Mouse (Mus musculus): ENCODE data around the gene Rgl2. TPM values are rescaled to one million over a fixed set of nuclear protein-coding genes. Genes with fewer than 3 reads are reported as not detected.
A peak's percentile ranks its signal among the peaks of the same experiment; 100 is the strongest.
"Not testable (repeated sequence)": the region's sequence is repeated elsewhere in the genome, so short reads cannot be mapped to it uniquely, and the experiment has no call there.

Gene Rgl2
- total RNA-seq, 2 experiments from 2014 or later, result 54.7 to 58.6 TPM

DNA sequence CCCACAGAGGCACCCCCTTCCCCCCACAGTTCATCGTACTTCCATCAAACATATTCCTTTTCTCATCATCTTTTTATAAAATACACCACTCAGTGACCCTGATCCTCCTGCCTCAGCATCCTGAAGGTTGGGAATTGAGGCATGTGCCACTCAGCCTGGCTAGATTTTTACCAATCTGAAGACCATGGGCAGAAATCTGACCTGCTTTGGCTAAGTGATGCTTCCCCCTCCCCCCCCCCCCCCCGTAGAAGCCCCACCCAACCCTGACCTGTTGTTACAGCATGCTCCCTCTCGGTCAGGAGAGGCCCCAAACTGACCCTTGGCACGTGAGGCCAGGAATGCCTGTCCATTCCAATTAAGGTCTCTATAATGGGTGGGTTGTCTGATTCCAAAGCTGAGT lies 24.5 kb upstream of the Rgl2 start, which contains the start of gene Platr17:
Platr17 (plus strand) TSS at position 301 of the 400 bp plus-strand sequence.
- DNase-seq; intact Hi-C loops (cut with DNase I): not testable (repeated sequence)

GRCm38 (mm10) chr17:33908331-33909076 lies 20.8 kb upstream of the Rgl2 start:
- peak; percentile 36 to 51 for DNase-seq
- intact Hi-C loops (cut with DNase I), result no loop called here

- intact Hi-C loops (cut with DNase I), result no loop called here
- peak; percentile 100 for DNase-seq
These were observed 20.1 kb upstream of the Rgl2 start, which contains the start of gene Daxx for GRCm38 (mm10) chr17:33909077-33909868. Daxx (plus strand) TSS chr17:33909414.

GRCm38 (mm10) chr17:33909869-33910250 lies 19.5 kb upstream of the Rgl2 start:
- intact Hi-C loops (cut with DNase I), result no loop called here
- DNase-seq, result peak; percentile 35 to 52

DNA sequence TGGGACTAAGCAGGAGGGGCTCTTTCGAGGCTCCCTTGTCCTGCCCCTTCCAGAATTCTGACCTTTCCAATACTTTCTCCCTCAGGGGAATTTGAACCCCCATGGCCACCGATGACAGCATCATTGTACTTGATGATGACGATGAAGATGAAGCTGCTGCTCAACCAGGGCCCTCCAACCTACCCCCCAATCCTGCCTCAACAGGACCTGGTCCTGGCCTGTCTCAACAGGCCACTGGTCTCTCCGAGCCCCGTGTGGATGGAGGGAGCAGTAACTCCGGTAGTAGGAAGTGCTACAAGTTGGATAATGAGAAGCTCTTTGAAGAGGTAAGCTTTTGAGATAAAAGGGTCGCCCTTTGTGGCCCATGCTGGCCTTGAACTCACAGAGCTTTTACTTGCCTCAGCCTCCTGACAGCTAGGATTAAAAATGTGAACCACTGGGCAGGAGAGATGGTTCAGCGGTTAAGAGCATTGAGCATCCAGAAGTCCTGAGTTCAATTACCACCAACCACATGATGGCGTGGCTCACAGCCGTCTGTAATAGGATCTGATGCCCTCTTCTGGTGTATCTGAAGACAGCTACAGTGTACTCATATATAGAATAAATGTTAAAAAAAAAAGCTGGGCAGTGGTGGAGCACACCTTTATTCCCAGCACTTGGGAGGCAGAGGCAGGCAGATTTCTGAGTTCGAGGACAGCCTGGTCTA lies 18.8 kb upstream of the Rgl2 start:
- DNase-seq, result no peak
- intact Hi-C loops (cut with DNase I), result no loop called here

- no peak for DNase-seq
- intact Hi-C loops (cut with DNase I), result no loop called here
These were observed 18.1 kb upstream of the Rgl2 start for GRCm38 (mm10) chr17:33911052-33911812.

DNA sequence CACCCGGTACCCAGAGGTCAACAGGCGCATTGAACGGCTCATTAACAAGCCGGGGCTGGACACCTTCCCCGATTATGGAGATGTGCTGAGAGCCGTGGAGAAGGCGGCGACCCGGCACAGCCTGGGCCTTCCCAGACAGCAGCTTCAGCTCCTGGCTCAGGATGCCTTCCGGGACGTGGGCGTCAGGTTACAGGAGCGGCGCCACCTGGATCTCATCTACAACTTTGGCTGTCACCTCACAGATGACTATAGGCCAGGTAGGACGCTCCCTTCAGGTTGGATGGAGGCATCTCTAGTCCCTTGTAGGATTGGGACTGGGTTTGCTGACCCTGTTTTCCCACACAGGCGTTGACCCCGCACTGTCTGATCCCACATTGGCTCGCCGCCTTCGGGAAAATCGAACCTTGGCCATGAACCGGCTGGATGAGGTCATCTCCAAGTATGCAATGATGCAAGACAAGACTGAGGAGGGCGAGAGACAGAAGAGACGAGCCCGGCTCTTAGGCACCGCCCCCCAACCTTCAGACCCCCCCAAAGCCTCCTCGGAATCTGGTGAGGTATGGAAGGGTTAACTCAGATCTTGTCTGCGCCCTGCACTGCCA lies 17.4 kb upstream of the Rgl2 start:
- DNase-seq, result no peak
- intact Hi-C loops (cut with DNase I), result no loop called here

DNA sequence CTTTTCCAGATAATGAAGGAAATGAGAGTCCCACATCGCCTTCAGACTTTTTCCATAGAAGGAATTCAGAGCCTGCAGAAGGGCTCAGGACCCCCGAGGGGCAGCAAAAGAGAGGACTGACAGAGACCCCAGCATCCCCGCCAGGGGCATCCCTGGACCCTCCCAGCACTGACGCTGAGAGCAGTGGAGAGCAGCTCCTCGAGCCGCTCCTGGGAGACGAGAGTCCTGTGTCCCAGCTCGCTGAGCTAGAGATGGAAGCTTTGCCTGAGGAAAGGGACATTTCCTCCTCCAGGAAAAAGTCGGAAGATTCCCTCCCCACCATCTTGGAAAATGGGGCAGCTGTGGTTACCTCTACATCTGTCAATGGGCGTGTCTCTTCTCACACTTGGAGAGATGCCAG lies 16.1 kb upstream of the Rgl2 start:
- intact Hi-C loops (cut with DNase I), result no loop called here
- no peak for DNase-seq

DNA sequence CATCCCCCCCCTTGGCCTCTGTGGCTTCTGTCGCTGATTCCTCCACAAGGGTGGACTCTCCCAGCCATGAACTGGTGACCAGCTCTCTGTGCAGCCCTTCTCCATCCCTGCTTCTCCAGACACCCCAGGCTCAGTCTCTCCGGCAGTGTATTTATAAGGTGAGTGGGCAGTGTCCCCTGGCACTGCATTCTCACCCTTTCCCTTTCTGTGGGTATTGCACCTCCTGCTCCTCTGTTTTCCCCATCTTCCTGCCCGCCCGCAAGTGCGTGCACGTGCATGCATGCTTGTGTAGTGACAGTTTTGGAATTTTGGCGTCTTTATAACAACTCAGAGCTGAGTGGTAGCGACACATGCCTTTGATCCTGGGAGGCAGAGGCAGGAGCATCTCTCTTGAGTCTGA lies 15.4 kb upstream of the Rgl2 start:
- intact Hi-C loops (cut with DNase I), result no loop called here
- DNase-seq, result no peak

GRCm38 (mm10) chr17:33914969-33915391 lies 14.4 kb upstream of the Rgl2 start:
- no peak for DNase-seq
- intact Hi-C loops (cut with DNase I), result no loop called here

DNA sequence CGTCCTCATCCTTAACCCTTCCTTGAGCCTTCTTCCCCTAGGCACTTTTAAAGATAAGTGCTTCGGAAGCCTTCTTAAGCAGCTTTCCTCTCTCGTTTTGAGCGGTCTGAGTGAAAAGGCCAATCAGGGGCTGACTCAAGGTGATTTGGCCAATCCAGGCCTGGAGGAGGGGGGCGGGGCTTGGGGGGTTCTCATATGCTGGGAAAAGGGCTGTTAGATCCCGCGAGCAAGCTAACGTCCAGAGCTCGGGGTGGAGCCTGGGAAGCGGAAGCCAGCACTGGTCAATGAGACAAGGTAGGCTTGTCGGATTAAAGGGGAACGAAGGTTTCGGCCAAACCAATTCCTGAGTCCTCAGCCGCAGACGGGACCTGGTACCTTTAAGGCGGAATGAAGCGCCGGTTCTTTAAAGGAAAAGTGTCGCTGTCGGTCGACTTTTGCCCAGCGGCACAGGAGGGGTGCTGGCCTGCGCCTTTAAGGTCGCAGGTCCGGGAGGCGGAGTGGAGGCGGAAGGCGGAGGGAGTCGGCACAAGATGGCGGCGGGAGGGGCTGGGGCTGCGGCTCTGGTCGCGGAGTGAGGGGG lies 13.6 kb upstream of the Rgl2 start, which contains the start of the genes Tapbp and Zbtb22:
Tapbp (plus strand) TSS at position 229 of the 580 bp plus-strand sequence.
Zbtb22 (plus strand) TSS at position 234 of the 580 bp plus-strand sequence.
- intact Hi-C loops (cut with DNase I), result no loop called here
- DNase-seq, result peak; percentile 93

DNA sequence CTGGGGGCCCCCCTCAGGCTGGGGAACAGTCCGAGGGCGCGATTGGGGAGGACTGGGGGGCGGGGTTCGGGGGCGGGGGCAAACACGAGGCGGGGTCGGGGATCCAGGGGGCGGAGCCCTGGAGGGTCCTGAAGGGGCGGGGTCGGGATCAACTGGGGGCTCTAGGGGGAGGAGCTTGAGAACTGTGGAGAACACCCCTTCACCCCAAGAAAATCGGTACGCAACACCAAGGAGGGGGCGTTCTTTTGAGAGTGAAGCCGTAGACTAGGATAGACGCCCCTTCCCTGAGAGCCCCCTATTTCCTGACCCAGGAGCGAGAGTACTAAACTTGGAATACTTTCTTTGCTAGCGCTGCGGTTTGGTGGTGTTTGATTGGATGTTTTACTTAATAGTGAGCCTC lies 13.0 kb upstream of the Rgl2 start:
- DNase-seq, result no peak
- intact Hi-C loops (cut with DNase I), result no loop called here

DNA sequence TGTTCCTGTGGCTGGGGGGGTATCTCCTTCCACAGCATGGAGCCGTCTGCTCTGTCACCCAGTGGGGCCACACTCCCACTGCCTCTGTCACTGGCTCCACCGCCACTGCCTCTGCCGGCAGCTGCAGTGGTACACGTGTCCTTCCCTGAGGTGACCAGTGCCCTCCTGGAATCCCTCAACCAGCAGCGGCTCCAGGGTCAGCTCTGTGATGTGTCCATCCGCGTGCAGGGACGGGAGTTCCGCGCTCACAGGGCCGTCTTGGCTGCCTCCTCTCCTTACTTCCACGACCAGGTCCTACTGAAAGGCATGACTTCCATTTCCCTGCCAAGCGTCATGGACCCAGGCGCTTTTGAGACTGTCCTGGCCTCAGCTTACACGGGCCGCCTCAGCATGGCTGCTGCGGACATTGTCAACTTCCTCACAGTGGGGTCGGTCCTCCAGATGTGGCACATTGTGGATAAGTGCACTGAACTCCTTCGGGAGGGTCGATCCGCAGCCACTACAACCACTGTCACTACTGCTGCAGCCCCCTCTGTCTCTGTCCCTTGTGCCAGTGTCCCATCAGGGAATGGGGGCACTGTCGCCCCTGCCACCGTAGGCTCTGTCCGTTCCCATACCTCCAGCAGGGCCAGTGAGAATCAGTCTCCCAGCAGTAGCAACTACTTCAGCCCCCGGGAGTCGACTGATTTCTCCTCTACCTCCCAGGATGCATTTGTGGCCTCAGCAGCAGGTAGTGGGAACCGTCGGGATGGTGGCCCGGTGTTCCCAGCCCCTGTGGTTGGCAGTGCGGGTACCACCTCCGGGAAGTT lies 12.3 kb upstream of the Rgl2 start:
- DNase-seq, result no peak

GRCm38 (mm10) chr17:33917656-33918292 lies 11.6 kb upstream of the Rgl2 start:
- no peak for DNase-seq
- intact Hi-C loops (cut with DNase I), result no loop called here

More for the DNA sequence above, 12.3 kb upstream of the Rgl2 start:
- intact Hi-C loops (cut with DNase I), result no loop called here

DNA sequence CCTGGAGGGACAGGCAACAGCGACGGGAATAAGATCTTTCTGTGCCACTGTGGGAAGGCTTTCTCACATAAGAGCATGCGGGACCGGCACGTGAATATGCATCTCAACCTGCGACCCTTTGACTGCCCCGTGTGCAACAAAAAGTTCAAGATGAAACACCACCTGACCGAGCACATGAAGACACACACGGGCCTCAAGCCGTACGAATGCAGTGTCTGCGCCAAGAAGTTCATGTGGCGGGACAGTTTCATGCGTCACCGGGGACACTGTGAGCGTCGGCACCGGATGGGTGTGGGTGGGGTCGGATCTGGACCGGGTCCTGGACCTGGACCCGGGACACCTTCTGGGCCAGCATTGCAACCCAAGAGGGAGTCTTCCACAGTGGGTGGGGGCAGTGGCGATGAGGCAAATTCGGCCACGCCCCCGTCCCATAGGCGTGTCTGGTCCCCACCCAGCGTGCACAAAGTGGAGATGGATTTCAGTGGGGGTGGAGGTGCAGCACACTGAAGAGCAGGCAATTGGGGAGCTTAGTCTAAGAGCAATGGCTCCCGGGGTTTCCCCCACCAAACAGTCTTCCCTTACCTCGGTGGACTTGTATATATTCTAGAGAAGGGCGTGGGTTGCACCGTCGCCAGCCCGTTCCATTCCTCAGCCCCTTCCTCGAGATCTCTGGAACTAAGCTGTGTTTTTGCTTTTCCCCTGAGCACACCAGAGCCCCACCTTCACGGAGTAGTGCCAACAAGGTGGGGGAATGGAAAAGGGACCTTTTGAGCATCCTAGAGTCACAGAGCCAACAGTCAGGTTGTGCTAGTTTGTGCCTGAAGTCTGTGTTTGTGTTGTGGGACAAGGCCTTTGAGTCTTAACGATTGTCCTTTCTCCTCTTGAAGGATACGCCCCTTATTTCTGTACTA lies 10.8 kb upstream of the Rgl2 start:
- peak; percentile 35 to 51 for DNase-seq
- intact Hi-C loops (cut with DNase I), result no loop called here

- peak; percentile 78 to 82 for DNase-seq
- intact Hi-C loops (cut with DNase I), result no loop called here
These were observed 9.7 kb upstream of the Rgl2 start for GRCm38 (mm10) chr17:33919351-33920281.

Data from heart, postnatal 14 days (tissue).